Mouse (Mus musculus): ENCODE results near the gene Atrn. TPM values are rescaled to one million over a fixed set of nuclear protein-coding genes. Genes with fewer than 3 reads are reported as not detected.

Gene Atrn
- polyA plus RNA-seq, 1 experiment = 4.7 TPM

DNA sequence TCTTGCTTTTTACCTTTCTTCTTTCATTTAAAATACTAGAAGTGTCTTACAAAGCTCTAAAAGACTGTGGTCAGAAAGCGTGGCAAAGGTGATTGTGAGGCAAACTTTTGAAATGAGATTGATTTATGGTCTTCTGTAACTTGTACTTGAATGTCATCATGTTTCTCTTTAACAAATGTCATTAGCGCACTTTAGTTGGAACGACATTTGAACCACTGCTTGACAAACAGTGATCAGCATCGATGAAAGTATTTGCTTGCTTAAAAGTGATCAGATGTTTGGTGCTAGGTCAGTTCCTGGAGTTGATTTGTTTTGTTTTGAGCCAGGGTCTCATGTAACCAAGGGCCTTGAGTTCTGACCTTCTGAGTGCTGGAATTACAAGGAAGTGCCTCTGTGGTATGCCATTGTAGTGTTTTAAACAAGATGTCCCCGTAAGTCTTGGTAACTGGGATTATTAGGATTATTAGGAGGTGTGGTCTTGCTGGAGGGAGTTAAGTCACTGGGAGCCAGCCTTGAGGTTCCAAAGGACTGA is 12.8 kb downstream of the Atrn start:
- H3K4me1 ChIP-seq (ENCODE audit: control insufficient read depth, insufficient read depth, insufficient read length) = peaks cover 2% of the 10 kb centered on the region; the same call in 1 of the 2 replicates
- no peak for TF ChIP-seq POLR2A (IDR thresholded peaks at IDR 0.05; ENCODE audit: low read depth, low read length)
- TF ChIP-seq CTCF (IDR thresholded peaks at IDR 0.05; ENCODE audit: extremely low read depth, insufficient read depth, insufficient read length, insufficient replicate concordance) = no peak
- no peaks in the 10 kb centered on the region for H3K27me3 ChIP-seq (ENCODE audit: control insufficient read depth, insufficient read depth, low read length)
- no peak overlapping the region for H3K27ac ChIP-seq (ENCODE audit: insufficient read depth, low read length)
- no peak for DNase-seq (ENCODE audit: low read depth in 1 of 2, low spot score in 2 of 2)
- WGBS = 85% methylated on average over 5 of the region's 5 CpGs
- H3K4me3 ChIP-seq (ENCODE audit: extremely low read depth, insufficient read depth, insufficient read length) = no peak overlapping the region
- no peaks in the 10 kb centered on the region for H3K36me3 ChIP-seq (ENCODE audit: control insufficient read depth, insufficient read depth, low read length)

DNA sequence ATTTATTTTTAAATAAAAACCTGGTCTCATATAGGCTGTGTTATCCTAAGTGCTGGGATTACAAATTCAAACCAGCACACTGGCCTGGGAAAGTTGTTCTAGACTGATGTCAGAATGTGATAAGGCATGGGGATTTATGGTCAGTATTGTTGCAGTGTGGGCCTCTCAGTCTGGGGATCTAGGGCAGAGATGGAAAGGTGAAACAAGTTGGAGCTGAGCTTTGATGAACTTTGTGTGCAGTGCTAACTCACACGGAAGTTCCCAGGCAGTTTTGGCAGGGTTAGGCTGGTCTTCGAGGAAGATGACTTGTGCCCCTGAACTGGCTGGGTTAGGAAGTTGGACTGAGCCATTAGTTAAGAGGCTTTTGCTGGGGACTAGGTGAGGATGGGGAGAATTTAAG is 18.7 kb downstream of the Atrn start:
- WGBS = 63% methylated on average over 2 of the region's 2 CpGs
- TF ChIP-seq POLR2A (IDR thresholded peaks at IDR 0.05; ENCODE audit: low read depth, low read length) = no peak
- no peak for TF ChIP-seq CTCF (IDR thresholded peaks at IDR 0.05; ENCODE audit: extremely low read depth, insufficient read depth, insufficient read length, insufficient replicate concordance)
- no peaks in the 10 kb centered on the region for H3K36me3 ChIP-seq (ENCODE audit: control insufficient read depth, insufficient read depth, low read length)
- H3K27me3 ChIP-seq (ENCODE audit: control insufficient read depth, insufficient read depth, low read length) = no peaks in the 10 kb centered on the region
- H3K27ac ChIP-seq (ENCODE audit: insufficient read depth, low read length) = no peak overlapping the region
- no peak for DNase-seq (ENCODE audit: low read depth in 1 of 2, low spot score in 2 of 2)
- no peak overlapping the region for H3K4me3 ChIP-seq (ENCODE audit: extremely low read depth, insufficient read depth, insufficient read length)
- no peaks in the 10 kb centered on the region for H3K4me1 ChIP-seq (ENCODE audit: control insufficient read depth, insufficient read depth, insufficient read length)

DNA sequence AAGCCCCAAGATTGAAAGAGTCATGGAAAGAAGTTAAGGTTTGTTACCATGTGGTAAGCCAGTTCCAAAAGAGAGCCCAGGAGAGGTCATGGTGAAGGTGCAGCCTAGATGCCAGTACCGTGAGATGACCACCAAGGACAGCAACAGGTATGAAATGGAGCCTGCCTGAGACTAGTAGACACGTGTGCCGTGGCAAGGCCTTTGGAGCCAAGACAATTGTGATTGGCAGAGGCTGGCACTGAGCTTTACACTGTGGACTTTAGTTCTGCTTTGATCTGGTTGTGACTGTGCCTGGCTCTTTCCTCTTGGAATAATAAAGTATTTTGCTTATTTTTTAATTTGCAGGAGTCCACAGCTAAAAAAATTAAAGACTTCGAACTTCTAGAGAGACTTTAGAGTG is 21.7 kb downstream of the Atrn start:
- Histone ChIP-seq H3K4me1 (ENCODE audit: control insufficient read depth, insufficient read depth, insufficient read length) (no peaks in the 10 kb centered on the region), H3K4me3 (ENCODE audit: extremely low read depth, insufficient read depth, insufficient read length) (no peak overlapping the region), H3K27ac (ENCODE audit: insufficient read depth, low read length) (no peak overlapping the region), H3K27me3 (ENCODE audit: control insufficient read depth, insufficient read depth, low read length) (no peaks in the 10 kb centered on the region), H3K36me3 (ENCODE audit: control insufficient read depth, insufficient read depth, low read length) (no peaks in the 10 kb centered on the region)
- TF ChIP-seq CTCF (IDR thresholded peaks at IDR 0.05; ENCODE audit: extremely low read depth, insufficient read depth, insufficient read length, insufficient replicate concordance) = no peak
- no peak for TF ChIP-seq POLR2A (IDR thresholded peaks at IDR 0.05; ENCODE audit: low read depth, low read length)
- WGBS = 93% methylated on average over 4 of the region's 4 CpGs
- DNase-seq (ENCODE audit: low read depth in 1 of 2, low spot score in 2 of 2) = no peak

DNA sequence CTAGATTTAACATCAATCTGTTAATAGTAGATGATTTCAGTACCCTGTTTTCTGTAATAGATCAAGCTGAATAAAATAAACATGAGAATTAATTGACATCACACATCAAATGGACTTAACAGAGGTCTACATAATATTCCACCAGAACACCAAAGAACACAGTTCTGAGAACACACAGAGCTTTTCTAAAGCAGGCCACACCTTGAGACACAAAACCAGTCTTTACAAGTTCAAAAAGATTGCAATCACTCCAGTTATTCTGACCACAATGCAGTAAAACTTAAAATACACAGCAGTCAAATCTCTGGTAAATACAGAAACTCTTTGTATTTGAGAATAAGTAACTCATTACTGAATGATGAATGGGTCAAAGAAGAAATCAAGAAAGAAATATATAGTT is 22.2 kb downstream of the Atrn start:
- no peaks in the 10 kb centered on the region for H3K27me3 ChIP-seq (ENCODE audit: control insufficient read depth, insufficient read depth, low read length)
- H3K4me3 ChIP-seq (ENCODE audit: extremely low read depth, insufficient read depth, insufficient read length) = no peak overlapping the region
- no peak for TF ChIP-seq CTCF (IDR thresholded peaks at IDR 0.05; ENCODE audit: extremely low read depth, insufficient read depth, insufficient read length, insufficient replicate concordance)
- no peak for TF ChIP-seq POLR2A (IDR thresholded peaks at IDR 0.05; ENCODE audit: low read depth, low read length)
- no peaks in the 10 kb centered on the region for H3K36me3 ChIP-seq (ENCODE audit: control insufficient read depth, insufficient read depth, low read length)
- no peaks in the 10 kb centered on the region for H3K4me1 ChIP-seq (ENCODE audit: control insufficient read depth, insufficient read depth, insufficient read length)
- DNase-seq (ENCODE audit: low read depth in 1 of 2, low spot score in 2 of 2) = no peak
- no peak overlapping the region for H3K27ac ChIP-seq (ENCODE audit: insufficient read depth, low read length)

DNA sequence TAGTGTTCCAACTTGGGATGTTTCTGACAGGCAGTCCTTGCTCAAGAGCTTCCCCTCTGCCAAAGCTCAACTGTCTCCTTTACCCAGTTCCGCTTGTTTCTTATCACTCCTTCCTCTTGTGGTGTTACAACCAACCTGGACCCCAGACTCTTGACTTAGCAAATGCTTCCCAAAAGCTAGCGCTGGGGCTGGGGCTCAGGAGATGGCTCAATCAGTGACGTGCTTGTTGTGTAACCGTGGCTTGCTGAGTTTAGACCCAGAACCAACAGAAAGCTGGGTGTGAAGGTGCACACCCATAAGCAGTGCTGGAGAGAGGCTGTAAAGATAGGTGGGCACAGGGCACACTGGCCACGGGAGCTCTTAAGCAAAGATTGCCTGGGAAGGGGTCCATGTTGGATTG is 23.7 kb downstream of the Atrn start:
- DNase-seq (ENCODE audit: low read depth in 1 of 2, low spot score in 2 of 2) = no peak
- peaks cover 1% of the 10 kb centered on the region; the same call in 1 of the 2 replicates for H3K36me3 ChIP-seq (ENCODE audit: control insufficient read depth, insufficient read depth, low read length)
- H3K27me3 ChIP-seq (ENCODE audit: control insufficient read depth, insufficient read depth, low read length) = no peaks in the 10 kb centered on the region
- 80% methylated on average over 5 of the region's 5 CpGs for WGBS
- no peaks in the 10 kb centered on the region for H3K4me1 ChIP-seq (ENCODE audit: control insufficient read depth, insufficient read depth, insufficient read length)
- H3K4me3 ChIP-seq (ENCODE audit: extremely low read depth, insufficient read depth, insufficient read length) = no peak overlapping the region
- TF ChIP-seq POLR2A (IDR thresholded peaks at IDR 0.05; ENCODE audit: low read depth, low read length) (no peak), CTCF (IDR thresholded peaks at IDR 0.05; ENCODE audit: extremely low read depth, insufficient read depth, insufficient read length, insufficient replicate concordance) (no peak)
- no peak overlapping the region for H3K27ac ChIP-seq (ENCODE audit: insufficient read depth, low read length)

DNA sequence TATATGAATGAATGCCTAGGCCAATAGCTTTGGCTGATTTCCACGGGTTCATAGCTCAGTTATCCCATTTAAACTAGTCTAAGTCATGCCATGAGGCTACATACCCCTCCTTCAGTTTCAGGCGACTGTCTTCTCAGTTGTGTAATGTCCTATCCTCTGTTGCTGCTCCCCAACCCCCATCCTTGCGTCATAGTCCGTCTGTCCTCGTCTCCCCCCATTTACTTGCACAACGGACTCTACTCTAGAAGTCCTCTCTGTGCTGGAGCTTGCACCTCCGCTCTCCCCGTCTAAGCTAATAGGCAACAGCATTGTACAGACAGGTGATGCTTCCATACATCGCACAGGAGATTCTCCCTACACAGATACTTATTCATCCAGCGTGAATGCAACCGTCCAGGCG is 26.6 kb downstream of the Atrn start:
- Histone ChIP-seq H3K4me3 (ENCODE audit: extremely low read depth, insufficient read depth, insufficient read length) (no peak overlapping the region), H3K27ac (ENCODE audit: insufficient read depth, low read length) (no peak overlapping the region), H3K27me3 (ENCODE audit: control insufficient read depth, insufficient read depth, low read length) (no peaks in the 10 kb centered on the region), H3K4me1 (ENCODE audit: control insufficient read depth, insufficient read depth, insufficient read length) (no peaks in the 10 kb centered on the region), H3K36me3 (ENCODE audit: control insufficient read depth, insufficient read depth, low read length) (peaks cover 5% of the 10 kb centered on the region; the same call in 1 of the 2 replicates)
- no peak for TF ChIP-seq CTCF (IDR thresholded peaks at IDR 0.05; ENCODE audit: extremely low read depth, insufficient read depth, insufficient read length, insufficient replicate concordance)
- no peak for TF ChIP-seq POLR2A (IDR thresholded peaks at IDR 0.05; ENCODE audit: low read depth, low read length)
- 91% methylated on average over 12 of the region's 12 CpGs for WGBS
- DNase-seq (ENCODE audit: low read depth in 1 of 2, low spot score in 2 of 2) = no peak

DNA sequence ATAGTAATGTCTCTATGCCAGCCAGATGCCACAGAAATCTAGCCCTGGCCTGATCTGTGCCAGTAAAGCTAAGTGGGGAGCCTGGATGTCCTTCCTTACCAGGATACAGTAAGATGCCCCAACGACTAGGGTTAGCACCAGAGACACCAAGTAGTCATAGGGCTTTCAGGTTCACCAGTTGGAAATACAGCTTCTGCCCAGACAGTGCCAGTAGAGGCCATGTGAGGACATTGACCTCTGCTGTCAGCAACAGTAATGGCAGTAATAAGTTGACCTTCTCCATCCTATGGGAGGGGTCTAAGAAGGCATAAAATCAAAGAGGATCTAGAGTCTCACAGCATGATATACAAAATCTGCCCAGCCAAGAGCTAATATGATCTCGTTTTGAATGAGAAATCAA is 43.5 kb downstream of the Atrn start:
- no peaks in the 10 kb centered on the region for H3K4me1 ChIP-seq (ENCODE audit: control insufficient read depth, insufficient read depth, insufficient read length)
- 81% methylated on average over 2 of the region's 2 CpGs for WGBS
- no peak overlapping the region for H3K4me3 ChIP-seq (ENCODE audit: extremely low read depth, insufficient read depth, insufficient read length)
- H3K36me3 ChIP-seq (ENCODE audit: control insufficient read depth, insufficient read depth, low read length) = peaks cover 4% of the 10 kb centered on the region; the same call in 1 of the 2 replicates
- TF ChIP-seq POLR2A (IDR thresholded peaks at IDR 0.05; ENCODE audit: low read depth, low read length) = no peak
- no peak for TF ChIP-seq CTCF (IDR thresholded peaks at IDR 0.05; ENCODE audit: extremely low read depth, insufficient read depth, insufficient read length, insufficient replicate concordance)
- H3K27ac ChIP-seq (ENCODE audit: insufficient read depth, low read length) = no peak overlapping the region
- no peak for DNase-seq (ENCODE audit: low read depth in 1 of 2, low spot score in 2 of 2)
- H3K27me3 ChIP-seq (ENCODE audit: control insufficient read depth, insufficient read depth, low read length) = no peaks in the 10 kb centered on the region
